Mouse (Mus musculus) lung, adult 2 months (tissue): Measurements from ENCODE around the gene Ifitm6.

Source experiments
- CTCF ChIP-seq: fragments of 200-500 bp; IDR thresholded peaks from 2 replicates; pipeline ENCODE4 v1.5.1; 2011; ENCODE audit warnings: mild to moderate bottlenecking, low read length, control low read depth; ENCODE audit not compliant: insufficient read depth
- POLR2A ChIP-seq: fragments of 200-500 bp; IDR thresholded peaks from 2 replicates; pipeline ENCODE4 v1.6.1; 2011; ENCODE audit warnings: low read depth, mild to moderate bottlenecking, control low read depth, low read length, borderline replicate concordance; ENCODE audit errors: extremely low read depth

DNA sequence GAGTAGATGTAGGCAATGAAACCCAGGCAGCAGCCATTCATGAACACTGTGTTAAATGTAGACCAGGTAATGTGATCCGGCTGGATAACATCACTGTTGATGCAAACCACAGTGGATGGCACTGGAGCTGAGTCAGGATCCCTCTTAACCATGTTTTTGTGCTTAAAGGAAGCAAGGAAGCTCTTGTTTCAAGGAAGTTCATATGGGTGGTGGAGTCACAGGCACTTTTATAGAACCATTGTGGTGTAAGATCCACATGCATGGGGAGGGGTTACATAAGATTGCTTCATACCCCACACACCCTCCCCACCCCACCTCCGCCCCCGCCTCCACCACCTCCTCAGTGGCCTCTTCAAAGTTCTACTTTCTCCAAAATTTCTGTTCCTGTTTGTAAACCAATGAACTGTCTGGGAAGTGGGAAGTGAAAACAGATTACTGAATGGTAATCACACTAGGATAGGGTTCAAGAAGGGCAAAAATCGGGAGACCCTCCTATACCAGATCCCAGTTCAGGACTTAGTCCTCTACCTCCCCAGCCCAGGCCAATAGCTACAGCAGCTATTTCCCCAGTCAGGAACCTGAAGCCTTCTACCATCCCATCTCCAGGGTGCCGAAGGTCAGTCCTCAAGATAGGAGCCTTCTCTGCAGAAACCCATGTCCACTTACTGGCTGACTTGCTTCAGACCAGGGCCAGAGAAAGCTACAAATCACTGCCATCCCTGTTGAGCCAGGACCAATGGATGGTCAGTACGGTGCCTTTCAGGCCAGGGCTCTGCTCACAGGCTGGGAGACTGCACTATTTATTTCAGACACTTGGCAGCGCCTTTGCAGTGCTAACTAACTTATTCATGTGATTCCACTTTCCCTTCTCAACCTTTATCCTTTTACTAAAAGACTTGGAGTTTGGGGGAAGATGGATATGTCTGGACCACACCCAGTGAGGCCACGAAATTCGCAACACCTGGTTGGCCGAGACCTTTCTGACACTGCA is 722 bp downstream of the Ifitm6 start:
- TF ChIP-seq POLR2A (no peak), CTCF (no peak)
